Comparison of ENCODE assay signal across 8 mouse cellular contexts in the genomic region with DNA sequence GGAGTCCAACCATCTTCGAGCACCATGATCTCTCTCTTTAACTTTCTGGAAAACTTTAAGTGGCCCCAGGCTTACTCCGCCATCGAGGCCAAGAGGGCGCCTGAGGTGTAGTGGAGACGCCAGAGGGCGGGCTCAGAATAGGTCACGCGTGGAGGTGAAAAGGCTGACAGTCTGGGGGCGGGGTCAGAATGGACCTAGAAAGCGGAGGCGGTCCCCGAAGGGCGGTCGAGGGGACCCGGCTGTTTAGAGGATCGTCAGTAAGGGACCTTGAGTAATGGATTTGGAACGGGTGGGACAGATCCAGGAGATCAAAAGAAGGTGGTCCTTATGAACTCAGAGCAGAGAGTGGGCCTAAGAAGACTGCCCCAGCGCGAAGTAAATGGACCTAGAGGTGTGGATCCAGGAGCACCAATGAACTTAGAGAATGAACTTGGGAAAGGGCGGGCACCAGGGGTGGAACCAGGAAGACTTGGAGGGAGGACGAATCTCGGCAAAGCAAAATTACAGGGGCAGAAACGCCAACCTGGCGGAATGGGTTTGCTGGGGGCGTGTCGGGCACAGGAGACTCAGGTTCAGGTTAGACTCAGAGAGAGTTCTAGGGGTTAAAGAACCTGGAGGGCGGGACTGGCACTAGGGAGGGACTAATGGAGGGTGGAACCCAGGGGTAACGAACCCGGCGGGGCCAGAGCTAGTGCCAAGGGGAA. TPM values are rescaled to one million over a fixed set of nuclear protein-coding genes. Genes with fewer than 3 reads are reported as not detected.
DNase-seq lines count a peak whose midpoint lies in the region; ATAC-seq and TF ChIP-seq lines count a peak whose summit lies in the region.

No protein-coding gene starts in this region.

- H3K36me3 ChIP-seq in hindbrain, embryonic 12.5 days = no peaks in the 10 kb centered on the region
- no peaks in the 10 kb centered on the region for H3K36me3 ChIP-seq in limb, embryonic 14.5 days (ENCODE audit: control insufficient read depth, insufficient read depth, low read length)
- H3K36me3 ChIP-seq in neural tube, embryonic 11.5 days (ENCODE audit: control insufficient read depth, insufficient read depth, low read length) = no peaks in the 10 kb centered on the region

- peak; percentile 58 for DNase-seq in adrenal gland, adult 8-10 months
- DNase-seq in fibroblast of lung, adult 2 months (ENCODE audit: low read depth) = peak; percentile 18
- no peak for DNase-seq in limb, embryonic 14.5 days (ENCODE audit: low spot score)
- peak; percentile 13 for DNase-seq in neural tube, embryonic 11.5 days (ENCODE audit: low spot score)
- DNase-seq in B cell, adult 2 months = no peak
- no peak for DNase-seq in layer of hippocampus, adult 8-10 months (ENCODE audit: low spot score in 2 of 2)
- DNase-seq in left cerebral cortex, adult 11 months (ENCODE audit: low spot score) = no peak

- TF ChIP-seq POLR2A in limb, embryonic 14.5 days (IDR thresholded peaks at IDR 0.05; ENCODE audit: borderline replicate concordance, extremely low read depth, insufficient read depth, insufficient read length) = no peak

- no peaks in the 10 kb centered on the region for H3K9me3 ChIP-seq in hindbrain, embryonic 12.5 days (replicated peaks)
- no peaks in the 10 kb centered on the region for H3K9me3 ChIP-seq in limb, embryonic 14.5 days (ENCODE audit: control insufficient read depth, low read length)
- peaks cover 3% of the 10 kb centered on the region; the same call in 1 of the 2 replicates for H3K9me3 ChIP-seq in neural tube, embryonic 11.5 days (ENCODE audit: control insufficient read depth, low read length)

- peaks cover 69% of the 10 kb centered on the region for H3K27me3 ChIP-seq in hindbrain, embryonic 12.5 days
- H3K27me3 ChIP-seq in limb, embryonic 14.5 days (ENCODE audit: control insufficient read depth, insufficient read depth, low read length) = peaks cover 36% of the 10 kb centered on the region
- peaks cover 45% of the 10 kb centered on the region for H3K27me3 ChIP-seq in neural tube, embryonic 11.5 days (ENCODE audit: control insufficient read depth, insufficient read depth, low read length)

- no peak overlapping the region for H3K27ac ChIP-seq in hindbrain, embryonic 12.5 days
- no peak overlapping the region for H3K27ac ChIP-seq in limb, embryonic 14.5 days (replicated peaks; ENCODE audit: low read depth, low read length)
- no peak overlapping the region for H3K27ac ChIP-seq in neural tube, embryonic 11.5 days (ENCODE audit: low read depth, low read length)

- H3K4me3 ChIP-seq in hindbrain, embryonic 12.5 days = peak overlapping the region; percentile 48
- peak overlapping the region; percentile 56 for H3K4me3 ChIP-seq in limb, embryonic 14.5 days (replicated peaks; ENCODE audit: low read length)
- H3K4me3 ChIP-seq in neural tube, embryonic 11.5 days (ENCODE audit: low read depth, low read length) = peak overlapping the region; percentile 48

- 5% methylated on average over 30 of the region's 30 CpGs for whole genome bisulfite sequencing in hindbrain, embryonic 12.5 days
- WGBS in limb, embryonic 14.5 days = 4% methylated on average over 30 of the region's 30 CpGs
- 5% methylated on average over 30 of the region's 30 CpGs for WGBS in neural tube, embryonic 11.5 days

- H3K9ac ChIP-seq in hindbrain, embryonic 12.5 days = 0 out of 2 replicates have a peak overlapping the region, but pooled peaks have one; percentile 56
- H3K9ac ChIP-seq in limb, embryonic 14.5 days (ENCODE audit: low read depth, low read length, severe bottlenecking) = 0 out of 2 replicates have a peak overlapping the region, but pooled peaks have one; percentile 52
- no peak overlapping the region for H3K9ac ChIP-seq in neural tube, embryonic 11.5 days (ENCODE audit: low read length)

- H3K4me2 ChIP-seq in hindbrain, embryonic 12.5 days (replicated peaks) = peak overlapping the region; percentile 94
- peak overlapping the region; percentile 100 for H3K4me2 ChIP-seq in limb, embryonic 14.5 days (replicated peaks; ENCODE audit: low read depth, low read length, severe bottlenecking)
- peak overlapping the region; percentile 93 for H3K4me2 ChIP-seq in neural tube, embryonic 11.5 days (ENCODE audit: low read depth)

- no peak for ATAC-seq in hindbrain, embryonic 12.5 days (ENCODE audit: low FRiP score)
- no peak for ATAC-seq in limb, embryonic 14.5 days (ENCODE audit: low FRiP score, low read depth)
- ATAC-seq in neural tube, embryonic 11.5 days (ENCODE audit: insufficient read depth, low FRiP score, low TSS enrichment) = no peak

- H3K4me1 ChIP-seq in hindbrain, embryonic 12.5 days = peaks cover 16% of the 10 kb centered on the region
- peaks cover 6% of the 10 kb centered on the region; the same call in 1 of the 2 replicates for H3K4me1 ChIP-seq in limb, embryonic 14.5 days (ENCODE audit: control insufficient read depth, insufficient read depth, low read length)
- peaks cover 11% of the 10 kb centered on the region for H3K4me1 ChIP-seq in neural tube, embryonic 11.5 days (ENCODE audit: control insufficient read depth, insufficient read depth, low read length)

RNA-seq across cellular contexts. Expression of gene Map3k21, which starts 0.4 kb away (rescaled TPM):
- total RNA-seq in adrenal gland, adult 8-10 months (2022) = 1 to 10 TPM; 1.5 to 2.9 (median 1.7) TPM
- polyA plus RNA-seq in hindbrain, embryonic 12.5 days (2016; fragmentation: Nextera tagmentation; extraction: Ambion mirVana) = 0.08 and 0.31 TPM in 2 replicates
- 0.47 TPM in 2 replicates for polyA plus RNA-seq in limb, embryonic 14.5 days (2012; rRNA removed)
- 0.04 and 0.18 TPM in 2 replicates for polyA plus RNA-seq in limb, embryonic 14.5 days (2014; fragmentation: Nextera tagmentation; extraction: Ambion mirVana)
- 0.05 TPM in 1 of 2 replicates, not detected in the other for polyA plus RNA-seq in neural tube, embryonic 11.5 days (2014; fragmentation: Nextera tagmentation; extraction: Ambion mirVana)
- 1 to 10 TPM; 1.5 to 1.9 (median 1.7) TPM for total RNA-seq in layer of hippocampus, adult 8-10 months (2022)

RNA-seq across cellular contexts. Expression of gene Pcnx2, which starts 11.7 kb away (rescaled TPM):
- total RNA-seq in adrenal gland, adult 8-10 months (2022) = under 1 TPM; 0.29 to 0.77 (median 0.63) TPM
- 1.1 and 1.4 TPM in 2 replicates for polyA plus RNA-seq in hindbrain, embryonic 12.5 days (2016; fragmentation: Nextera tagmentation; extraction: Ambion mirVana)
- polyA plus RNA-seq in limb, embryonic 14.5 days (2012; rRNA removed) = 0.33 and 0.42 TPM in 2 replicates
- 0.15 and 0.39 TPM in 2 replicates for polyA plus RNA-seq in limb, embryonic 14.5 days (2014; fragmentation: Nextera tagmentation; extraction: Ambion mirVana)
- 0.37 and 0.65 TPM in 2 replicates for polyA plus RNA-seq in neural tube, embryonic 11.5 days (2014; fragmentation: Nextera tagmentation; extraction: Ambion mirVana)
- 10 to 100 TPM; 58.1 to 68.8 (median 66.2) TPM for total RNA-seq in layer of hippocampus, adult 8-10 months (2022)

Comparison
In these comparisons a context has a peak if more than half of its experiments do, and no peak if none do; other contexts are left out.
1. DNase-seq: peak in adrenal gland, adult 8-10 months (single experiment), fibroblast of lung, adult 2 months (single experiment) and neural tube, embryonic 11.5 days (single experiment); none in limb, embryonic 14.5 days (single experiment), B cell, adult 2 months (0 of 2), layer of hippocampus, adult 8-10 months (0 of 2) and left cerebral cortex, adult 11 months (single experiment).
2. Peak in every context shown above with its lines, with median percentiles within 50 percentile points of each other: H3K4me2 ChIP-seq and H3K4me3 ChIP-seq.